Mouse (Mus musculus): ENCODE measurements around the gene Atp5d. TPM values are rescaled to one million over a fixed set of nuclear protein-coding genes. Genes with fewer than 3 reads are reported as not detected.
A peak's percentile ranks its signal among the peaks of the same experiment; 100 is the strongest.

Gene Atp5d
- polyA plus RNA-seq, 1 experiment from 2014 or later: 588 TPM

GRCm38 (mm10) chr10:80152071-80152872 is 13.8 kb downstream of the Atp5d start:
- no peak for DNase-seq (ENCODE audit: low spot score)

GRCm38 (mm10) chr10:80152873-80153260 is 14.4 kb downstream of the Atp5d start:
- no peak for DNase-seq (ENCODE audit: low spot score)

- no peak for DNase-seq (ENCODE audit: low spot score)
These were observed 15.3 kb downstream of the Atp5d start for GRCm38 (mm10) chr10:80153713-80154112.

GRCm38 (mm10) chr10:80154384-80154783 is 16.0 kb downstream of the Atp5d start:
- DNase-seq (ENCODE audit: low spot score): no peak

- no peak for DNase-seq (ENCODE audit: low spot score)
These were observed 16.8 kb downstream of the Atp5d start for GRCm38 (mm10) chr10:80155277-80155676.

GRCm38 (mm10) chr10:80156002-80156751 is 17.7 kb downstream of the Atp5d start:
- DNase-seq (ENCODE audit: low spot score): no peak

- DNase-seq (ENCODE audit: low spot score): no peak
These were observed 18.3 kb downstream of the Atp5d start for GRCm38 (mm10) chr10:80156752-80157053.

GRCm38 (mm10) chr10:80157141-80157929 is 18.9 kb downstream of the Atp5d start:
- no peak for DNase-seq (ENCODE audit: low spot score)

GRCm38 (mm10) chr10:80158307-80158986 is 20.0 kb downstream of the Atp5d start:
- DNase-seq (ENCODE audit: low spot score): peak; percentile 82

- DNase-seq (ENCODE audit: low spot score): no peak
These were observed 20.7 kb downstream of the Atp5d start for GRCm38 (mm10) chr10:80159021-80159560.

- DNase-seq (ENCODE audit: low spot score): peak; percentile 100
These were observed 21.4 kb downstream of the Atp5d start for GRCm38 (mm10) chr10:80159561-80160454.

GRCm38 (mm10) chr10:80160455-80161371 is 22.3 kb downstream of the Atp5d start:
- peak; percentile 41 for DNase-seq (ENCODE audit: low spot score)

GRCm38 (mm10) chr10:80161522-80162242 is 23.2 kb downstream of the Atp5d start:
- peak; percentile 72 for DNase-seq (ENCODE audit: low spot score)

- DNase-seq (ENCODE audit: low spot score): no peak
These were observed 23.8 kb downstream of the Atp5d start for GRCm38 (mm10) chr10:80162243-80162608.

GRCm38 (mm10) chr10:80162716-80163299 is 24.4 kb downstream of the Atp5d start:
- peak; percentile 46 for DNase-seq (ENCODE audit: low spot score)

GRCm38 (mm10) chr10:80163721-80164120 is 25.3 kb downstream of the Atp5d start:
- DNase-seq (ENCODE audit: low spot score): no peak

- no peak for DNase-seq (ENCODE audit: low spot score)
These were observed 25.9 kb downstream of the Atp5d start for GRCm38 (mm10) chr10:80164161-80164997.

All from thymus, postnatal 0 days (tissue).